Mouse (Mus musculus): ENCODE results near the gene Wdr27.
"Not testable (repeated sequence)": the region's sequence is repeated elsewhere in the genome, so short reads cannot be mapped to it uniquely, and the experiment has no call there.

The Wdr27 gene

DNA sequence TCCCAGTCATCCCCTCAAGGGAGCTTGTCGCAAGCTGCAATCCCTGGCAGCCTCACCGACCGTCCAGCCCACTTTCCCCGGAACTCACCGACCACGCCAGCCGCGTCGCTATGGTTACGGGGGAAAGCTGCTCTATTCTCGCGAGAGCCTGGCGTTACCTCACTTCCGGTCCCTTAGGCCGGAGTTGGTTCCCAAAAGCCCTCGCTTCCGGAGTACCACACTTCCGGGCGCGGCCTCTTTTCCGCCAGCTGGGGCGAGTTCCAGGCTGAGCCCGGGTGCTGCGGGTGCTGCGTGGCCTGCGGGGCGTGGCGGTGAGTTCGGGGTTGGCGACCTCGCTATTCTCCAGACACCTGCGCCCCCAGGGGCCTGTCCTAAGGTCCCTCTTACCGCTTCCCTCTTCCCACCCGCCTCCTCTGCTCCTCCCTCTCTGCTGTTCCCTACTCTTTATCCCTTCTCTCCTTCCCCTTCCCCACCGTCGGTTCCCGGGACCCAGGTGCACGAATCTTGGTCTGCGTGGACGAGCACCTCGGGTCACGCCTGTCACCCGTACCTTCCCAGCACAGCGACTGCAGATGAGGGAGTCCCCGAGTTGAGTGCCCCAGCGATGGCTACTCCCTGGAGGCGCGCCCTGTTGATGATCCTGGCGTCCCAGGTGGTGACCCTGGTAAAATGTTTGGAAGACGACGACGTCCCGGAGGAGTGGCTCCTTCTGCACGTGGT lies at the start of gene Wdr27, which contains the start of gene 1600012H06Rik:
Gene Wdr27 (minus strand): TSS at position 150 of the 720 bp plus-strand sequence.
Gene 1600012H06Rik (plus strand): TSS at position 176 of the 720 bp plus-strand sequence.
- DNase-seq (ENCODE audit: low read depth): peak; percentile 94

DNA sequence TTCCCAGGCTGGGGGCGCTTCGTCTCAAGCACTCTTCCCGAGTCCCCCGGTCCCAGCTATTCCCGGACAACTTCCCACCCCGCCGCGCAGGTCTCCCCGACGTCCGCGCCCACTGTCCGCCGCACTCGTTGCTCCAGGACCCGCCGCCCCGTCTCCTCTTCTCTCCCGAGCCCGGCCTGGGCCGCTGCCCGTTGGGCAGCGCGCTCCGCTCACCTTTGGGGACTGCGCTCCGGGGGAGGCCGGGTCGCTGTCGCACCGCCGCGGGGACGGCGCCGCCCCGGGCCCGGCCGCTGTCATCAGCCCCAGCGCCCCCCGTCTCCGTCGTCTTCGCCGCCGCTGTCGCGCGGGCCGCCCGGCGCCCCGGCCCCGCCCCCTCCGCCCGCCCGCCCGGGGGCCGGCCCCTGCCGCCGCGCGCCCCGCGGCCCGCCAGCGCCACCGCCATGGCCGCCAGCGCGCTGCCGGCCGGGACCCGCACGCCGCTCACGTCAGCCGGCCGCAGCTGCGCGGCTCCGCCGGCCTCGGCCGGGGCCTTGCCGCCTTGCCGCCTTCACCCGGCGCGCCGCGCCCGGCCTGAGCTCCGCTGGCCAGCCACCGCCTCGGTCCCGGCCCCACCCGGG lies 49.7 kb upstream of the Wdr27 start:
- DNase-seq (ENCODE audit: low read depth): not testable (repeated sequence)

DNA sequence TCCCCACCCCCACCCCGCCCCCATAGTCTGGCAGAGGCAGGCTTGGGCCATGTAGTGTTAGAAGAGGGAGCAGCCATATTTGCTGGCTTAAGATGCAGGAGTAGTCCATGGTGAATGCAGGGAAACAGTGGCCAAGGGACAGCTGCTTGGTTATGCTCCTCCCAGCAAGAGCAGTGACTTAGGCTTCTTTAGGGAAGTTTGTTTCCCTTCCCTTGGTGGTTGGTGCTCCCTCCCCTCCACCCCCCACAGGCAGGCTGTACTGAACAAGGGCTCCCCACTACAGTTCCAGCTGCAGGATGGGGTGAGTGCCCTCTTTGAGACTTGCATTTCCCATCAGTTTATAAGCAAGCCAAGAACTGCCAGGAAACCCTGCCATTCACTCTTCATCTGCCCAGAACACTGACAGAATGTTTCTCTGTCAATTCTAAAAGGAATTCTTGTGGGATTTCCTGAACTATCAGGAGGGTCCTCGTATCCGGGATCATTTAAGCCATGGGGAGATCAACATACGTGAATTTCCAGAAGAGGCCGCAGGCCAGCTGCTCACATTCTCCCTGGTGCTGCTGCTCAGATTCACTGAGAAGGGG lies 47.3 kb upstream of the Wdr27 start:
- not testable (repeated sequence) for DNase-seq (ENCODE audit: low read depth)

DNA sequence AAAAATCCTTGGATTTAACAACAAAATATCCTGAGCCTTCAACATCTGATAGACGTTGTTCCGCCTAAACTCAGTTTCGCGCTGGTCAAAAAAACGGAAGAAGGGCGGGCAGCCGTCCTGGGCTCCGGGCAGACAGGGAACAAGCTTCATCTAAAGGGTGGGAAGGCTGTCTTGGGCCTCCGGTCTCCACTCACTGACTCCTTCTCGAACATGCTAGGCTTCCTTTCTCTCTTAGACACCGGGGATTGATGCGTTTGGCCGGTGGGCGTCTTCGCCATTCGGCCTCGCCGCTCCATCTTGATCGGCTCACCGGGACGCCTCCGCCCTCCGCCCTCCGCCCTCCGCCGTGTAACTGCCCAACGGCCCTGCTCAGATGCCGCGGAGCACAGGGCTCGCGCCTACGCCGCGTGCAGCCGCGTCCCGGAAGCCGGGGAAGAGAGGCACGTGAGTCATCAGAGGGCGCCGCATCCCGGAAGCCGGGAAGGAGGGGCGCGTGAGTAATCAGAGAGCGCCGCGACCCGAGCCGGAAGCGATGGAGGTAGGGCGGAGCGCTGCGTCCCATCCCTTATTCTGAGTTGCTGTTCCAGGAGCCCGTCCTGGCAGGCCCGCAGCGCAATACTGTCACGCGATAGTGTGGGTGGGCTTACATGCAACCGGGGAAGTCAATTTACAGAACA lies 35.5 kb upstream of the Wdr27 start, which contains the start of the genes 9030025P20Rik and Gm3417:
Gene 9030025P20Rik (plus strand): TSS at position 107 of the 677 bp plus-strand sequence.
Gene Gm3417 (minus strand): TSS at position 429 of the 677 bp plus-strand sequence.
- not testable (repeated sequence) for DNase-seq (ENCODE audit: low read depth)

DNA sequence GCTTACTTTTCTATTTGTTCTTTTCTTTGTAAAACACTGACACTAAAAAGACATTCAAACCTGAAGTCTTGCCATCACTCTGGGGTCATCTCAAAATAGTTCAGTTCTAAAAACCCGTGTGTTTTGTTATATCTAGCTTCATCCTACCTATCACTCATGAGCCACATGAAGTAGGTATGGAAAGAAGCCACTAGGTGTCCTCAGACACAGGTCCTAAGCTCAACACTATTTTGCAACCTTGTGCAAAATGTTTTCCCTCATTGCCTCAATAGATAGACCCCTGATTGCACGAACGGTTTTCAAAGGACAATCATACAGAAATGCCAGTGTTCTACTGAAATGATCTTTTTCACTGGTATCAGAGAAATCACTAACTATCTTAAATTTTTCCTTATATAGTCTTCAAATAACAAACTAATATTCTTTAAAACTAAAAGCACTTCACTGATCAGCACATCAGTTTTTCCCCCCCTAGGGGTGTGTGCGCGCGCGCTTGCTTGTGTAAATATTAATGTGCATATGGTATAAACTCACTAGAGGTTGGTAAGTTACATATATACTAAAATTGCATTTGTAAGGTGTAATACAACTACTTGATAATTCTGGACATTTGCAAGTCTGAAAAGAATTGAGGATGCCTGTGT lies 34.9 kb upstream of the Wdr27 start:
- not testable (repeated sequence) for DNase-seq (ENCODE audit: low read depth)

DNA sequence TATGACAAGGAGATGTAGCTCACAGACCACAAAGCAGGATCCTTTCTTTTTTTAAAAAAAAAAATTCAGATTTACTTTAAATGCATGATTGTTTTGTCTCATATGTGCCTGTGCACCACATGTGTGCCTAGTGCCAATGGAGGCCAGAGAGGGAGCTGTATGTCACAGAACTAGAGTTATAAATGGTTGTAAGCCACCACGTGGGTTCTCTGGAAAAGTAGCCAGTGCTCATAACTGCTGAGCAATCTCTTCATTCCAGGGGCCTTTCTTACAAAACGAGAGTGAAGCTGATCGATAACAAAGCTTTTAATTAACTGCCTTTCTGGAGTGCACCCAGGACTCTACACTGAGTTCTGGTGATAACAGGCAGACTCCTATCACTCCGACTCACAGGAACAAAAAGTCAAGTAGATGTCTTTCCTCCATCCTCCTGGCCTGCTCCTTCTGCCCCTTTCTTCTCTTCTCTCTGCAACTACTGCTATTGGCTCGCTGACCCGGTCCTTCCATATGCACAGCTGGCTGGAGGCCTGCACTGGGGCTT lies 25.5 kb upstream of the Wdr27 start:
- DNase-seq (ENCODE audit: low read depth): not testable (repeated sequence)

DNA sequence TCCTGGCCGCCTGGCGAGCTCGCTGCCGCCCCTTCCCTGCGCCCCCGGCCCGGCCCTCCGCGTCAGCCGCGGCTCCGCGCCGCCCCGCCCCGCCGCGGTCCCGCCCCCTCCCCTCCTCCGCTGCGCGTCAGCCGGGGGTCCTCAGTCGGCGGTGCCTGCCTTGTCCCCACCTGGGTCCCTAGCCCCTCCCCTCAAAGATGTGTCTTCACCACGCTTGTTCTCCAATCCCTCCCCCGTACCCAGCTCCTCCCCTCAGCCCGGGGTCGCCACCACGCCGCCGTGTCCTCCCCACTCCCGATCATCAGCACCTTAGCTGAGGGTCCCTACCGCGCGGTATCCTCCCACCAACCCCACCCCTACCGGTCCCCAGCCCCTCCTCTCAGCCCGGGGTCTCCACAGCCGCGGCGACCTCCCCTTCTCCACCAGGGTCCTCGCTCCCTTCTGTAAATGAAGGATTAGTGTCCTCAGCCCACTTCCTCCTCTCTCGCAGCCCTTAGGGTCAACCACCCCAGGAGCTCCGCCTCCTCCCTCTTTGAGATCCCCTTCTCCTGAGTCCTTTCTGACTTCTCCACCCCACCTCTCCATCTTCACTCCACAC lies 18.7 kb upstream of the Wdr27 start:
- DNase-seq (ENCODE audit: low read depth): not testable (repeated sequence)

- not testable (repeated sequence) for DNase-seq (ENCODE audit: low read depth)
Observed at GRCm38 (mm10) chr17:14960951-14961556, 18.1 kb upstream of the Wdr27 start, which contains the start of gene Phf10. TSS of gene Phf10 (minus strand) at chr17:14961273.

DNA sequence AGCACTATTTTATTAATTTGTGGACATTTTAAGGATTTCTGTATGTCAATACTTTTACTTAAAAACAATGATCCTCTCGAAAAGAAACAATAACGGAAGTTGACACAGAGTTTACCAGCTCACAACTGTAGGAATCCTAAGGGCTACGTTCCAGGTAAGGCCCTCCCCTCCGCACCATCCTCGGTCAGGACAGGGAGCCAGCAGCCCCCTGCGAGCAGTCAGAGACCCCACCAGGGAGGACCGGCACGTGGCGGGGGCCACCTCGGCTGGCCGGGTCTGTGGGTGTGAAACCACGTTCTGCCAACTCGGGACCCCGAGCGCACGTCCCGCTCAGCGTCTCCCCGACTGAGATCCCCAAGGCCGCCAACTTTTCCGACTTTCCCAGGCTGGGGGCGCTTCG lies 17.6 kb upstream of the Wdr27 start:
- no peak for DNase-seq (ENCODE audit: low read depth)

DNA sequence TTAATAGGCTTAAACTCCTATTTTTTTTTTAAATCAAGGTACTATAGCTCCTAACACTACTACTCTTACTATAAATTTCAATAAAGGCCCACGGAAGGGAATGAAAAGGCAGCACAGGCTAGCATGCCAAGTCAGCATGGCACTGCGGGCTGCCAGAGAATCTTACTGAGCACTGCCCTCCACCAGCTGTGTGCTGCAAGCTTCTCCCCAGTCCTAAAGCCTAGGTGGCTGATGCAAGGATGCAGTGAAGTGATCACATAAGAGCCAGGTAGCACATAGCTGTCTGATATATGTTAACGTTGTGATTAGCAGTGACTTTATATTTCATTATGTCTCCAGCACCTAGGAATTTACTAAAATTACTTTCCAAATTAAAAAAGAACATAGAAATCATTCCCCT lies 17.0 kb upstream of the Wdr27 start:
- no peak for DNase-seq (ENCODE audit: low read depth)

DNA sequence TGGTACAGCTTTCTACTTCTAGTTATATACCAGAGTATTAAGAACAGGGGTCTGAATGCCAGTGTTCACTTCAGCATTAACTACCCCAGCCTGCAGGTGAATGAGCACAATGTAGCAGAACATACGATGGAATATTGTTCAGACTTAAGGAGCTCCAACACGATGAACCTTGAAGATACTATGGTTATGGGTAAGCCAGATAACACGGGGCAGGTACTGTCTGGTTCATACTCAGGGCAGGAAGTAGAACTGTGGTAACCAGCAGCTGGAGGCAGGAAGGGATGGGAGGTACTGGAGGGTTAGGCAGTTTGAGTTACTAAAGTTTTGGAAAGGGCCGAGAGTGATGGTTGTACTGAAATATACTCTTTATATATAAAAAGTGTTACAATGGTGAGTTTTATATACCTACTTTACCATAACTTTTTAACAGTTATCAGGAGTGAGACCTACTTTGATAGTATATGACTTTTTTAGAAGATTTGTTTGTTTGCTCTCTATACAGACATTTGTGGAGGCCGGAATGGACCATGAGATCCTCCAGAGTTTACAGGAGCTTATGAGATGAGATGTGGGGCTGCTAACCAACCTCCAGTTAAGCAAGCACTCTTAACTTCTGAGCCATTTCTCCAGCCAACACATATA lies 15.8 kb upstream of the Wdr27 start:
- no peak for DNase-seq (ENCODE audit: low read depth)

GRCm38 (mm10) chr17:14953452-14953851 lies 10.5 kb upstream of the Wdr27 start:
- DNase-seq (ENCODE audit: low read depth): no peak

GRCm38 (mm10) chr17:14949161-14949827 lies 6.3 kb upstream of the Wdr27 start:
- DNase-seq (ENCODE audit: low read depth): no peak

- no peak for DNase-seq (ENCODE audit: low read depth)
Observed at GRCm38 (mm10) chr17:14944551-14944950, 1.6 kb upstream of the Wdr27 start.

DNA sequence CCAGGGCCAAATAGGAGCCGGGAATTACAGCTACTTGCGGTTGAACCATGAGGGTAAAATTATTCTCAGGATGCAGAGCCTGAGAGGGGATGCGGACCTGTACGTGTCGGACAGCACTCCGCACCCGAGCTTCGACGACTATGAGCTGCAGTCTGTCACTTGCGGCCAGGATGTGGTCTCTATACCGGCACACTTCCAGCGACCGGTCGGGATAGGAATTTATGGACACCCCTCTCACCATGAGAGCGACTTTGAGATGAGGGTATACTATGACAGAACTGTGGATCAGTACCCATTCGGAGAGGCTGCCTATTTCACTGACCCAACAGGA lies 736 bp upstream of the Wdr27 start:
- DNase-seq (ENCODE audit: low read depth): no peak

- not testable (repeated sequence) for DNase-seq (ENCODE audit: low read depth)
Observed at GRCm38 (mm10) chr17:14942181-14942580, 777 bp downstream of the Wdr27 start.

GRCm38 (mm10) chr17:14935841-14936605 lies 6.9 kb downstream of the Wdr27 start:
- DNase-seq (ENCODE audit: low read depth): no peak

GRCm38 (mm10) chr17:14935280-14935679 lies 7.7 kb downstream of the Wdr27 start:
- DNase-seq (ENCODE audit: low read depth): not testable (repeated sequence)

GRCm38 (mm10) chr17:14931469-14931868 lies 11.5 kb downstream of the Wdr27 start:
- no peak for DNase-seq (ENCODE audit: low read depth)

Measured in fibroblast of lung, adult 2 months (primary cell).